Mouse (Mus musculus): ENCODE results near the gene Tns3.

Tns3 gene

GRCm38 (mm10) chr11:8468161-8469091 is 195.9 kb downstream of the Tns3 start:
- peak; percentile 32 for DNase-seq

GRCm38 (mm10) chr11:8467403-8468160 is 196.8 kb downstream of the Tns3 start:
- DNase-seq = no peak

- DNase-seq = no peak
Measured at GRCm38 (mm10) chr11:8463866-8464265, 200.5 kb downstream of the Tns3 start.

GRCm38 (mm10) chr11:8462827-8463405 is 201.4 kb downstream of the Tns3 start:
- DNase-seq = no peak

DNA sequence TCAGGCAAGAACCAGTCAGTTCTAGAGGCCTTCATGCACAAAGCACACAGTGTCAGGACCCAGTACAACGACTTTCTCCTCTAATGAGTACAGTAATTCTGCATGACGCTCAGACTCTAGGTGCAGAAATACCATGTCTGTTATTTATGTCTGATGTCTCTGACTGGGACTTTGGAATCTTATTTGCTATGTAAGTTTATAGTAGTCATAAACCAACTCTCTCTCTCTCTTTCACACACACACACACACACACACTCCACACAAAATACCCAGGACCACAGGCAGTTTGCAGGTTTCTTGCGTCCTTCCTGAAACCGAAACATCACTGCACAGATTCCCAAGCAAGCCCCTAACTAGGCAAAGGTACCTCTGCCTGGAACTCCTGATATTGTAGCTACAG is 203.5 kb downstream of the Tns3 start:
- no peak for DNase-seq

DNA sequence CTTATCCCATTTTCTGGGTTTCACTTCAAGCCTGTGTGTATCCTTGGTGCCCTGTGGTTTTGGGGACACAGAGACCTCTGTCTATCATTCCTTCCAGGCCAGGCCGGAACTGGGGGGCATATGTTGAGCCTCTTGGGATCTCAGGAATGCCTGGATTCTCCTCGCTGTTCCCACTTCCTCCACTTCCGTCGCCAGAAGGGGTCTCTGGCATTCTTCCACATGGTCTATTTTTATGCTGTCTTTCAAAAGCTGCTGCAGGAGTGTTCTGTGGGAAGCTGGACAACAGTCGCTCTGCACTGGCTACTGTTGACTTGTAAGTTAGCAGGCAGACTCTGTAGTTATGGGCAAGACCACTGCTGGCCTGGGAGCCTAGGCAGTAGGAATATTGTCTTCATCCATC is 206.4 kb downstream of the Tns3 start:
- no peak for DNase-seq

DNA sequence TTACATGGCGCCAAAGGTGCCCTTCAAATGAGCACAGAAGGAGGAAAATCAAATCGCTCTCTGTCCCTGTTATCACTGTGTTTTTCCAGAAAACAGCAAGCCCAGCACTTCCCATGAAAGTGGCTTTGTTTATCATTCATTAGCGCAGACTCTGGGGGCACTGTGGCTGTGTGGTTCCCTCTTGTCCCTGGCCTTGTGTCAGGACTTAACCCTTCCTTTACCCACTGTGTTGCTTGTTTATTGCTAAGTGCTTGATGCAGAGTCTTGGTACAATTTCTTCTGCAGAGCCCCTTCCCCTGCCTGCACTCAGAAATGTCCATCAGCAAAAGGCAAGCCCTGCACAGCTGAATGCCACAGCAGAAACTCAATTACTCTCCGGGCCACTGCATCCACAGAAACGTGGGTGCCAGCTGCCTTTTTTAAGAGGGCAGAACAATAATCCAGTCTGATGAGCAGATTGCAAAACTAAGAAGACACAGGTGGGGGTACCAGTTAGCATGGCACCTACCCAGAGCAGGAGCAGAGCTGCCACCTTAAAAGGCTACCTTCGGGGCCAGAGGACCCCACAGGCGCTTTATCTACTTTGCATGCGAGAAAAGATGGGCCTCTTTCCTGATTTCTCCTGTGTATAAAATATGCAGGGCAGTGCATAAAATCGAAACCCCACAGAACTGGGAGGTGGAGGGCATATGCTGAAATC is 207.6 kb downstream of the Tns3 start:
- DNase-seq = no peak

- DNase-seq = no peak
Measured at GRCm38 (mm10) chr11:8455650-8456049, 208.7 kb downstream of the Tns3 start.

DNA sequence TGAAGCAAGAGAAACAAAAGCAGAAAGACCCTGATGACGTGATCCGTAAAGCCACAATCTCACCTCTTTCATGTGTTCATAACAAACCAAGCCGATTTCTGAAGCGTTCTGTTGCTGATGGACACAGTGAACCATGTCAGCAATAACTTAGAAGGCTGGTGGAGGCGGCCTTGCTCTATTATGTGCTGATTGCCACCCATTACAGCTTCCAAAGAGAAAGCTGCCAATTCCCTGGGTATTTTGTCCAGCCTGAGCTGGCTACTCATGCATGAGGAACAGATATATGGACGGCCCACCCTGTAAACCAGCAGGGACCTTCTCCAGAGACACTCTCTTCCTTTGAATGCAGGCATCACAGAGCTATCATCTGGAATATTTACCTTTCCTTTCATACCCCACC is 211.1 kb downstream of the Tns3 start:
- DNase-seq = no peak

GRCm38 (mm10) chr11:8451597-8452201 is 212.6 kb downstream of the Tns3 start:
- DNase-seq = no peak

DNA sequence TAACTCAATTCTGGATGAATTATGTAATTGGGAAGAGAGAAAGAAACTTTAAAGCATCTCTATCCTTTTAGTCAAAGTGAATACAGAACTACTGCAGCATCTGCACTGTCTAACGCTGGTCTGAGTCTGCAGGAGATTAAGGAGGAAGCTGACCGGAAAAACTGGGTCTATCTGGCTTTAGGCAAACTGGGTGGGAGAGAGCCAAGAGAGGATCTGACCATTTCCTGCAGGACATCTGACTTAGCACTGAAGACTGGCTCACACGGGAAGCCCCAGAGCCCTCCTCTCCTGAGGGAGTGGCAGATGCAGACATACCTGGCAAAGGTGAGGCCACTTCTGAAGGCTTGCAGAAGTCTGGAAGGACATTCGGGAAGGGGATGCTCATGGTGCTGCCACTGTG is 213.8 kb downstream of the Tns3 start:
- no peak for DNase-seq

DNA sequence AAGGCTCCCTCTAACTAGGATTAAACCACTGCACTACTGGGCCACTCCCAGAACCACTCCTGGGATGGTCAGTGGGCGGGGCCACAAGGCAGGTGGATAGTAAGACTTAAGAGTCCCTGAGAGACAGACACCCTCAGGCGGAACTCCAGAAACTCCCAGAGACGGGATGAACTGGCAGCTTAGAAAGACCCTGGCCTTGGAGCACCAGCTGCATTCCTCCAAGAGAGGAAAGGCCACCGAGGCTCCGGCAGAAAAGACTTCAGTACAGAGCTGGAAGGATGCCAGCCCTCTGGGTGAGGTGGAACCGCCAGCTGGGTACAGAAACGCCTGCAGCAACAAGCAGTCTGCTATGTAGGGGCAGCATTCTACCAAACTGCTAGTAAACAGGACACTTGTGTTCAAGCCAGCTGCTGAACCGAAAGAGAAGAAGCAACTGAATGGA is 218.4 kb downstream of the Tns3 start:
- DNase-seq = no peak

- no peak for DNase-seq
Measured at GRCm38 (mm10) chr11:8444759-8445422, 219.4 kb downstream of the Tns3 start.

DNA sequence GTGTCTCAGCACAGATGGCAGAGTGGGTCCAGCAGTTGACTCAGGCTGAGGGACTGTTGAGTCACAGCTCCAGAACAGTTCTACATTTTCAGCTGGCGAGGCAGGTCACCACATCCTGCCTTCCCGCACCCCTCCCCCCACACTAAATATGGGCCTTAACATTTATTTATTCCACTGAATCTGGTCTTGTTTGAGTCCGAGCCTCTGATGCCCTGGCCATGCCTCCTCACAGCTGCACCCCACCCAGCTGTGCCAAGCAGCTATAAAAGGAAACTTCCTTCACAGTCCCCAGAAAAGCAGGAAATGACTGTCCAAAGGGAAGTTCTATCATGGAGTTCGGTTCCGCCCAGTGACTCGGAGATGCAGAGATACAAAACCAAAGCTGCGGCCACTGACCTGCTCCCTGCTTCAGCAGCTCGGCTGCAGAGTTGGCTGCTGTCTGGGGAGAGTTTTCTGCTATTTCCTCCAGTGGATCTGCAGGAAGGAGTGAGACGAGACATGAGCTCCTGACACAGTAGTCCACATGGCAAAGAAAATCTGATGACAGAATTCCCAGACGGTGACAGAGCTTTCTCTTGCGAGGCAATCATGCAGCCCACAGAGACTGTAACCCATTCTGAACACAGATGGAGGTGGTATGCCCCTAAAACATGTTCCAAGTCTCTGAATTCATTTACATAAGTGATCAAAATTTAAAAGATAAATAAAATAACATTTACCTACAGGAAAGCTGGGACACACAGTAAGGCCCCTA is 220.6 kb downstream of the Tns3 start:
- DNase-seq = no peak

- no peak for DNase-seq
Measured at GRCm38 (mm10) chr11:8440706-8441105, 223.6 kb downstream of the Tns3 start.

GRCm38 (mm10) chr11:8440221-8440620 is 224.1 kb downstream of the Tns3 start:
- no peak for DNase-seq

DNA sequence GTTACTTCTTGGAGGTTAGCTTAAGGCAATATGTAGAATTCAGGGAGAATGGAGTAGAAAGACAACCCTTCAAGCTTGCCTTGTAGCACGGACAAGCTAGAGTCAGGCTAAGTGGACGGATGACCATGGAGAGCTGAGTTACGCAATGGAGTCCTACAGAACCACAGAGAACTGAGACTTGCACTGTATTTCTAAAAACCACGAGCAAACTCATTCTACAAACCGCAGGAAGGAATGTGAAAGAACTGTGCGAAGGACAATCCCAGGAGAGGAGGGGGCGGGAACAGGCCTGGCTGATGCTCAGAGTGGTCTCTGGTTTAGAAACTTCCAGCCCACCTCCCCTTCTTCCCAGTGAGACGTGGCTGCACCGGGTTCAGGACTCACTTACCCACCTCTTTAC is 225.3 kb downstream of the Tns3 start:
- no peak for DNase-seq

DNA sequence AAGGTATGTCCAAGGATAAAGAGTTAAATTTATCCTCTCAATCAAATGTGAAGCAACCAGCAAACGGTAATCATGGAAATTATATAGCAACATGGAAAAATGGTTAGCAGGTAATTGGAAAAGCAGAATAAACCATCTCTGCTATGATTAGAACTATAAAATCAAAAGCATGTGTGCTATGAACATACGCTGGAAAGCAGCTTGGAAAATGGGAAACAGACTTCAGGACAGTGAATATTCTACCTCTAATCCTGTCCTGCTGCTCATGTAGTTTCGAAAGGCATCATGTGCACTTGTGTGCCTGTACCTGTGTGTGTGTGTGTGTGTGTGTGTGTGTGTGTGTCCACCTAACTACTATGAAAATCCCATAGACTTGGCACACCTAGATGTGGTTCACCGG is 226.1 kb downstream of the Tns3 start:
- no peak for DNase-seq

DNA sequence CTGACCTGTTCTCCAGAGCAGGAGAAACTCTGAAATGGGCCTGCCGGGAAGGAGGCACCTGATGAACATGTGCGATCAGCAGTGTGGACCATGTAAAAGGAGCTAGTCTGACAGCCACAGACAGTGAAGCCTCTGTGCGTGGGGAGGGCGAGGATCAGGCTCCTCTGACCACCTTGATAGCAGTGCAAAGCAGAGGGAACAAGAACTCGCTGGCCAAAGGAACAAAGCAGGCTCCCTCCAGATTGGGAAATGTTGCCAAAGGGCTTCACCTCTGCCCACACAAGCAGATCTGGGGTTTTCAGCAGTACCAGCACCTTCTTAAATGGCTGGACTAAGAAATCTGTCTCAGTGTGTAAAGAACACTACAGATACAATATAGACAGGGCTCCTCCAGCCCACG is 229.2 kb downstream of the Tns3 start:
- no peak for DNase-seq

DNA sequence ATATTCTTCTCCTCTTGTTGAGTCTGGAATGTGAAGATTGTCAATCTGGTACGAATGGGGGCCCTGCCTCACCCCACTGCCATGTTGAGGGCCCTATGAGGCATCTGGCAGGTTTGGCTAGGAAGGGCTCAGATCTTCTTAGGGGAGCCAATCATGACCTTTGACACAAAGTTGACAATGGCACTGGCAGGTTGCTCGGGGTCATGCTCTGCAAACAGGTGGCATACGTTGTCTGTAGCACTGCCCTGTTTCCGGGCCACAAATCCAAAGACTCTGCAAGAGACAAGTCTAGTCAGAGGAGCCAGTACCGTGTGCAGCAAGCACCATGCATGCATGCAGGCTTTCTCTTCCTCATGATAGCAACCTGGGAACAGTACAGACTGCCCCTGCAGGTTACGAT is 230.0 kb downstream of the Tns3 start:
- no peak for DNase-seq

- DNase-seq = no peak
Measured at GRCm38 (mm10) chr11:8433443-8433842, 230.9 kb downstream of the Tns3 start.
